Mouse (Mus musculus): ENCODE data around the gene Gna12.

DNA sequence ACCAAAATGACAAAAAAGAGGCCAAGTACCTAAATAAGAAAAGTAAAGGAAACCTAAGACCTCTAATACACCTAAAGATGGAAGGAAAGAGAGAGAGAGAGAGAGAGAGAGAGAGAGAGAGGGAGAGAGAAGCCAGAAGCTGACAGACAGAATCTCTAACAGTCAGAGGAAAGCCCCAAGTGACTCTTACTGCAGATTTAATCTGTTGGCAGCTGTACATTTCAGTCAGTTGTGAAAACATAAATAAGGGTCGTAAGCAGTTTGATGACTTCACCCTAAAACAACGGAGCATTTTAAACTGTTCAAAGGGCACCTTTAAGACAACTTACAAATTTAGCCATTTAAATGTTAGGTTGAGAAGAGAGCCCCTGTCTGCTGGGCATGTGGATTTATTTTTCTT, 39.8 kb downstream of the Gna12 start:
- TF ChIP-seq CTCF (conservative IDR thresholded peaks at IDR 0.05; ENCODE audit: low read length) (no peak), POU5F1 (IDR thresholded peaks at IDR 0.05; ENCODE audit: borderline replicate concordance, low read length) (no peak), NANOG (IDR thresholded peaks at IDR 0.05; ENCODE audit: borderline replicate concordance, low read length) (no peak)
